Mouse (Mus musculus) CH12.LX (cell line): ENCODE data around the gene Srgap2. TPM values are rescaled to one million over a fixed set of nuclear protein-coding genes. Genes with fewer than 3 reads are reported as not detected.

Experiments used
- DNase-seq: peaks from one replicate; pipeline ENCODE4 v3.0.0-alpha.2; 2013; ENCODE audit errors: extremely low read depth
- H3K27ac ChIP-seq: 2 replicates; pipeline ENCODE4 v1.5.1; 2012; ENCODE audit warnings: low read depth, mild to moderate bottlenecking, control low read depth, moderate library complexity; ENCODE audit not compliant: insufficient read depth
- H3K27me3 ChIP-seq: replicated peaks from 2 replicates; pipeline ENCODE3; 2012; ENCODE audit warnings: inconsistent platforms
- H3K36me3 ChIP-seq, 2 experiments: replicated peaks in 1 of 2; 2 replicates each; pipeline versions ENCODE3 to v1.6.1; 2012; ENCODE audit warnings: inconsistent platforms in 1 of 2, low read length in 1 of 2, mild to moderate bottlenecking in 1 of 2, mixed read lengths in 1 of 2, moderate library complexity in 1 of 2; ENCODE audit not compliant: control insufficient read depth in 1 of 2, insufficient read depth in 1 of 2
- H3K4me1 ChIP-seq, 2 experiments: 2 replicates each; pipeline ENCODE4 v1.6.1; 2012; ENCODE audit warnings: inconsistent platforms in 1 of 2, moderate library complexity in 1 of 2; ENCODE audit not compliant: insufficient read depth in 2 of 2, control insufficient read depth in 1 of 2
- H3K4me2 ChIP-seq: 2 replicates; pipeline ENCODE4 v1.6.1; 2012; ENCODE audit warnings: low read depth, mild to moderate bottlenecking, control low read depth; ENCODE audit not compliant: poor library complexity, insufficient read depth, severe bottlenecking
- H3K4me3 ChIP-seq, 3 experiments: fragments of 150-350 bp in 1 of 3; sonication (generic) in 1 of 3; replicated peaks in 1 of 3; 2 replicates each; pipeline versions ENCODE3 to v1.5.1; 2011 to 2012; ENCODE audit warnings: low read depth in 2 of 3, low read length in 2 of 3, mild to moderate bottlenecking in 2 of 3, moderate library complexity in 2 of 3, control low read depth in 1 of 3, improper control_type of control experiment in 1 of 3, inconsistent platforms in 1 of 3, mixed read lengths in 1 of 3; ENCODE audit not compliant: poor library complexity in 1 of 3
- H3K79me2 ChIP-seq: replicated peaks from 2 replicates; pipeline ENCODE4 v1.6.1; 2012; ENCODE audit warnings: mild to moderate bottlenecking, moderate library complexity; ENCODE audit not compliant: control insufficient read depth, poor library complexity, insufficient read depth, severe bottlenecking; ENCODE audit errors: extremely low read depth
- H3K9ac ChIP-seq: 2 replicates; pipeline ENCODE4 v1.6.1; 2012; ENCODE audit warnings: low read depth, mild to moderate bottlenecking, control low read depth, moderate library complexity; ENCODE audit not compliant: insufficient read depth
- H3K9me3 ChIP-seq: replicated peaks from 2 replicates; pipeline ENCODE3; 2012; ENCODE audit warnings: low read length, inconsistent platforms, mixed read lengths
- BHLHE40 ChIP-seq: IDR thresholded peaks from 2 replicates; pipeline ENCODE4 v1.6.1; 2011; ENCODE audit warnings: mild to moderate bottlenecking, low read depth, low read length, improper control_type of control experiment
- CHD1 ChIP-seq: IDR thresholded peaks from 2 replicates; pipeline ENCODE4 v1.6.1; 2012; ENCODE audit warnings: low read depth, low read length, improper control_type of control experiment, inconsistent platforms
- CHD2 ChIP-seq: IDR thresholded peaks from 2 replicates; pipeline ENCODE4 v1.6.1; 2011; ENCODE audit warnings: low read length, improper control_type of control experiment
- CTCF ChIP-seq, 2 experiments: IDR thresholded peaks in 1 of 2; conservative IDR thresholded peaks in 1 of 2; 2 replicates each; pipeline ENCODE4 v1.5.1; 2011 to 2012; ENCODE audit warnings: low read depth in 2 of 2, low read length in 2 of 2, improper control_type of control experiment in 1 of 2, inconsistent platforms in 1 of 2, mild to moderate bottlenecking in 1 of 2, moderate library complexity in 1 of 2
- E2F4 ChIP-seq: IDR thresholded peaks from 2 replicates; pipeline ENCODE4 v1.6.1; 2011; ENCODE audit warnings: low read depth, low read length, improper control_type of control experiment; ENCODE audit not compliant: insufficient replicate concordance
- ELF1 ChIP-seq: IDR thresholded peaks from 2 replicates; pipeline ENCODE4 v1.6.1; 2014; ENCODE audit warnings: low read depth, mild to moderate bottlenecking, inconsistent platforms, low read length, improper control_type of control experiment
- EP300 ChIP-seq: IDR thresholded peaks from 2 replicates; pipeline ENCODE4 v1.6.1; 2011; ENCODE audit warnings: low read length, improper control_type of control experiment
- ETS1 ChIP-seq: conservative IDR thresholded peaks from 2 replicates; pipeline ENCODE4 v1.6.1; 2012; ENCODE audit warnings: low read depth, mild to moderate bottlenecking, inconsistent platforms, low read length, improper control_type of control experiment, moderate library complexity
- HCFC1 ChIP-seq: IDR thresholded peaks from 2 replicates; pipeline ENCODE4 v1.6.1; 2012; ENCODE audit warnings: low read depth, mild to moderate bottlenecking, inconsistent platforms, low read length, improper control_type of control experiment
- IRF4 ChIP-seq: IDR thresholded peaks from 2 replicates; pipeline ENCODE4 v1.6.1; 2014; ENCODE audit warnings: low read depth, mild to moderate bottlenecking, inconsistent platforms, low read length, improper control_type of control experiment
- JUN ChIP-seq: IDR thresholded peaks from 2 replicates; pipeline ENCODE4 v1.6.1; 2011; ENCODE audit warnings: low read depth, mild to moderate bottlenecking, low read length, improper control_type of control experiment, moderate library complexity; ENCODE audit not compliant: insufficient read depth
- KAT2A ChIP-seq: IDR thresholded peaks from 2 replicates; pipeline ENCODE4 v1.6.1; 2012; ENCODE audit warnings: low read length, improper control_type of control experiment, inconsistent platforms; ENCODE audit not compliant: insufficient replicate concordance
- MEF2A ChIP-seq: IDR thresholded peaks from 2 replicates; pipeline ENCODE4 v1.6.1; 2014; ENCODE audit warnings: low read depth, mild to moderate bottlenecking, inconsistent platforms, low read length, improper control_type of control experiment, borderline replicate concordance
- MXI1 ChIP-seq: IDR thresholded peaks from 2 replicates; pipeline ENCODE4 v1.6.1; 2011; ENCODE audit warnings: mild to moderate bottlenecking, low read depth, low read length, improper control_type of control experiment
- MYC ChIP-seq: IDR thresholded peaks from 2 replicates; pipeline ENCODE4 v1.6.1; 2011; ENCODE audit warnings: low read depth, mild to moderate bottlenecking, improper control_type of control experiment, low read length
- NELFE ChIP-seq: IDR thresholded peaks from 2 replicates; pipeline ENCODE4 v1.6.1; 2011; ENCODE audit warnings: low read depth, low read length, improper control_type of control experiment
- PAX5 ChIP-seq: IDR thresholded peaks from 2 replicates; pipeline ENCODE4 v1.6.1; 2012; ENCODE audit warnings: low read length, inconsistent platforms, mixed read lengths
- POLR2A ChIP-seq: IDR thresholded peaks from 2 replicates; pipeline ENCODE4 v1.6.1; 2011; ENCODE audit warnings: low read depth, mild to moderate bottlenecking, improper control_type of control experiment, low read length
- POLR2AphosphoS2 ChIP-seq: IDR thresholded peaks from 2 replicates; pipeline ENCODE4 v1.6.1; 2011; ENCODE audit warnings: low read depth, low read length, improper control_type of control experiment
- RAD21 ChIP-seq: IDR thresholded peaks from 2 replicates; pipeline ENCODE4 v1.6.1; 2011; ENCODE audit warnings: low read depth, mild to moderate bottlenecking, low read length, improper control_type of control experiment, moderate library complexity
- RCOR1 ChIP-seq: conservative IDR thresholded peaks from 2 replicates; pipeline ENCODE4 v1.6.1; 2012; ENCODE audit warnings: low read depth, mild to moderate bottlenecking, inconsistent platforms, low read length, improper control_type of control experiment
- SMC3 ChIP-seq: IDR thresholded peaks from 2 replicates; pipeline ENCODE4 v1.6.1; 2011; ENCODE audit warnings: low read depth, low read length, improper control_type of control experiment
- TBP ChIP-seq: conservative IDR thresholded peaks from 2 replicates; pipeline ENCODE4 v1.6.1; 2011; ENCODE audit warnings: low read depth, low read length, improper control_type of control experiment
- USF1 ChIP-seq: IDR thresholded peaks from 2 replicates; pipeline ENCODE4 v1.6.1; 2014; ENCODE audit warnings: low read depth, mild to moderate bottlenecking, inconsistent platforms, low read length, improper control_type of control experiment
- ZC3H11A ChIP-seq: IDR thresholded peaks from 2 replicates; pipeline ENCODE4 v1.6.1; 2012; ENCODE audit warnings: low read depth, mild to moderate bottlenecking, inconsistent platforms, low read length, improper control_type of control experiment
- dilution Hi-C: fragments of 300-500 bp; cut with MboI; formaldehyde crosslinking; loops from 2 replicates; pipeline ENCODE4 v1.14.3; 2020; ENCODE audit warnings: low sequenced_read_pairs; ENCODE audit not compliant: extremely low pct_unique_long_range_greater_than_20kb, extremely low pct_ligation_motif_present
- in situ Hi-C: fragments of 300-500 bp; cut with MboI; formaldehyde crosslinking; loops from 3 replicates; pipeline ENCODE4 v1.14.3; 2019; ENCODE audit warnings: low sequenced_read_pairs, low pct_ligation_motif_present, low pct_unique_long_range_greater_than_20kb, mixed read lengths
- polyA plus RNA-seq: library from polyadenylated mRNA; unstranded; fragments of >175 nt; gene quantifications from 2 replicates; pipeline ENCODE4 v1.2.1, GENCODE M21; 2012; ENCODE audit warnings: low read depth; ENCODE audit not compliant: insufficient read length
- total RNA-seq, 2 experiments: library from RNA; depleted of rRNA; stranded (reverse); fragments of 300-350 nt in 1 of 2; fragments of >200 nt in 1 of 2; gene quantifications; 2 replicates each; pipeline ENCODE4 v1.2.3; 2012 to 2014

Srgap2 gene
- total and polyA plus RNA-seq, 3 experiments = 9.7 to 28.1 (median 26.8) TPM

DNA sequence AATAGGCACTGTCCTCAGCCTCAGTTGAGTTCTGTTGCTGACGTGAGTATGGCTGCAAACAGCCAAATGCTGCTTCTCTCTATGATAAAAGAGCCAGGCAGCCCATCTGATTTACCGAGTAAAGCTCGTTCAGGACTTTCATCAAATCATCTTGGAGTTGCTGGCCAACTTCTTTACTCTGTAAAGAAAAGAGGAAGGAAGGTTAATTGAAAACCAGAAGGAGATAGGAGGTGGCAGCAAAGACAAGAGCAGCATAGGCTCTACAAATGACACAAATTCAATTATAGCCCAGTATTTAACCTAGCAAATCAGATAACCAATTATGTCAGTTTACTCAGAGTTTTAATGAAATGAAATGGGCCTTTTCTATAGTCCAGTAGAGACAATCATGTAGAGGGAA lies 163.3 kb downstream of the Srgap2 start:
- H3K79me2 ChIP-seq = no peaks in the 10 kb centered on the region
- dilution Hi-C loops = no loop called here
- peaks cover 8 to 54% of the 10 kb centered on the region in 2 experiments; a peak in 3 of 4 replicates for H3K4me1 ChIP-seq
- no peak overlapping the region for H3K27ac ChIP-seq
- no peak overlapping the region for H3K9ac ChIP-seq
- in situ Hi-C loops = no loop called here
- no peak for TF ChIP-seq CHD1
- TF ChIP-seq RAD21 = no peak
- no peak for TF ChIP-seq USF1
- TF ChIP-seq EP300 = no peak
- no peak for TF ChIP-seq RCOR1
- H3K27me3 ChIP-seq = no peaks in the 10 kb centered on the region
- H3K4me3 ChIP-seq = no peak overlapping the region
- no peak for DNase-seq
- peaks cover 8 to 23% of the 10 kb centered on the region in 2 experiments for H3K36me3 ChIP-seq
- no peak overlapping the region for H3K4me2 ChIP-seq
- no peaks in the 10 kb centered on the region for H3K9me3 ChIP-seq

DNA sequence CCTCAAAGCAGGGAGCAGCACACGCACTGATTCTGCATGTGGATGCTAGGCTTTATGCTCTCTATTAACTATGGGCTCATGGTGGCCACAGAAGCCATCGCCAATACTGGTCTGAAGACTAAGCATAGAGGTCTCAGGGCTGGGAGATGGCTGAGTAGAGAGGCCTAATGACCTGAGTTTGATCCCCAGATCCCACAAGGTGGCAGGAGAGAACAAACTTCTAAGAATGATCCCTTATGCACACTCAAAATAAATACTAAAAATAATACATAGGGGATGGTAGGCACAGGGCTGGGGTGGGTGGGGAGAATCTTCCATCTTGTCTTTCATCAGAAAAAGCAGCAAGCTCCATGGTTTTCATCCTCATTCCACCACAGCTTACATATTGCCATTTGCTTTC lies 165.1 kb downstream of the Srgap2 start:
- no peak overlapping the region for H3K4me2 ChIP-seq
- no peak for DNase-seq
- in situ Hi-C loops = no loop called here
- TF ChIP-seq SMC3 (peak; percentile 64), CTCF (conservative IDR thresholded peaks at IDR 0.05 in 1 of 2, IDR thresholded peaks at IDR 0.05 in 1 of 2; ENCODE audit: low read depth in 2 of 2, low read length in 2 of 2) (peak in 1 of 2 experiments; percentile 55; a peak in 2 of 4 replicates), NELFE (no peak), MYC (no peak), ZC3H11A (peak; percentile 1; the same call in 1 of the 2 replicates), RAD21 (peak; percentile 58)
- TF ChIP-seq, all 38 proteins: peak for 4
- peaks cover 8 to 61% of the 10 kb centered on the region in 2 experiments; a peak in 3 of 4 replicates for H3K4me1 ChIP-seq
- no peak overlapping the region for H3K9ac ChIP-seq
- no peaks in the 10 kb centered on the region for H3K27me3 ChIP-seq
- dilution Hi-C loops = no loop called here
- H3K36me3 ChIP-seq = peaks cover 8 to 23% of the 10 kb centered on the region in 2 experiments
- H3K9me3 ChIP-seq = no peaks in the 10 kb centered on the region
- H3K27ac ChIP-seq = no peak overlapping the region
- no peak overlapping the region for H3K4me3 ChIP-seq
- H3K79me2 ChIP-seq = no peaks in the 10 kb centered on the region

DNA sequence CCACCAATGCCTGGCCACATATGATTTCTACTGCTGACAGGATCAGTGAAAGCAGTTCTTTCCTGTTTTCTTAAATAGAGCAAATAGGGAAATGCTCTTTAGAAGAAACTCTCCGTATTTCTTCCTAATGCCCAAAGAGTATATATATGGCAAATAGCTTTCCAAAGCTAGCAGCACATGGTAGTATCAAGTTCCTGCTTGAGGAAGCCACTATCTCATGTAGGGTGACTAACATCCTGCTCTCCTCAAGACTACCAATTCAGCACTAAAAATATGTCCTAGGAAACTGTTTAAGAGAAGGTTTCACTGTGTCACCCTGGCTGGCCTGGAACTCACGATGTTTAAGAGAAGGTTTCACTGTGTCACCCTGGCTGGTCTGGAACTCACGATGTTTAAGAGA lies 166.4 kb downstream of the Srgap2 start:
- H3K27me3 ChIP-seq = no peaks in the 10 kb centered on the region
- H3K9ac ChIP-seq = no peak overlapping the region
- TF ChIP-seq CHD2 (no peak), BHLHE40 (no peak), TBP (no peak), ELF1 (no peak), PAX5 (no peak), POLR2AphosphoS2 (no peak), POLR2A (no peak), NELFE (no peak), SMC3 (no peak), MYC (no peak), KAT2A (no peak), HCFC1 (no peak), RCOR1 (no peak), ETS1 (no peak), MEF2A (no peak), E2F4 (no peak), MXI1 (no peak), JUN (no peak), IRF4 (no peak)
- TF ChIP-seq, all 38 proteins: peak for 0
- H3K9me3 ChIP-seq = no peaks in the 10 kb centered on the region
- dilution Hi-C loops (no loop called here), in situ Hi-C loops (no loop called here)
- H3K4me3 ChIP-seq = no peak overlapping the region
- H3K4me1 ChIP-seq = peaks cover 5 to 48% of the 10 kb centered on the region in 2 experiments; a peak in 3 of 4 replicates
- H3K79me2 ChIP-seq = no peaks in the 10 kb centered on the region
- H3K36me3 ChIP-seq = peaks cover 13 to 31% of the 10 kb centered on the region in 2 experiments
- H3K27ac ChIP-seq = no peak overlapping the region
- no peak overlapping the region for H3K4me2 ChIP-seq
- no peak for DNase-seq
